Mouse (Mus musculus): ENCODE results near the gene 1700056E22Rik. TPM values are rescaled to one million over a fixed set of nuclear protein-coding genes. Genes with fewer than 3 reads are reported as not detected.

The 1700056E22Rik gene
- polyA plus RNA-seq, 1 experiment from 2014 or later: 0.83 TPM

GRCm38 (mm10) chr1:184067704-184068558, 33.8 kb upstream of the 1700056E22Rik start:
- Histone ChIP-seq H3K9me3 (ENCODE audit: low read depth, low read length) (no peaks in the 10 kb centered on the region), H3K4me2 (no peak overlapping the region), H3K4me3 (ENCODE audit: low read depth, low read length) (no peak overlapping the region), H3K27ac (ENCODE audit: low read depth) (no peak overlapping the region), H3K27me3 (ENCODE audit: insufficient read depth, low read length) (no peaks in the 10 kb centered on the region), H3K9ac (no peak overlapping the region), H3K4me1 (ENCODE audit: insufficient read depth) (no peaks in the 10 kb centered on the region), H3K36me3 (ENCODE audit: insufficient read depth) (peaks cover 19% of the 10 kb centered on the region; the same call in 1 of the 2 replicates)
- TF ChIP-seq CTCF (IDR thresholded peaks at IDR 0.05; ENCODE audit: low read depth): no peak
- DNase-seq (no peak), ATAC-seq (ENCODE audit: insufficient read depth) (no peak)
- 83% methylated on average over 18 of the region's 18 CpGs for WGBS

- 72% methylated on average over 11 of the region's 11 CpGs for WGBS
- Histone ChIP-seq H3K9ac (no peak overlapping the region), H3K4me2 (no peak overlapping the region), H3K4me1 (ENCODE audit: insufficient read depth) (peaks cover 6% of the 10 kb centered on the region; the same call in 1 of the 2 replicates), H3K27me3 (ENCODE audit: insufficient read depth, low read length) (no peaks in the 10 kb centered on the region), H3K36me3 (ENCODE audit: insufficient read depth) (peaks cover 19% of the 10 kb centered on the region; the same call in 1 of the 2 replicates), H3K9me3 (ENCODE audit: low read depth, low read length) (no peaks in the 10 kb centered on the region), H3K27ac (ENCODE audit: low read depth) (no peak overlapping the region), H3K4me3 (ENCODE audit: low read depth, low read length) (no peak overlapping the region)
- ATAC-seq (ENCODE audit: insufficient read depth) (no peak), DNase-seq (no peak)
- TF ChIP-seq CTCF (IDR thresholded peaks at IDR 0.05; ENCODE audit: low read depth): no peak
These were observed 32.6 kb upstream of the 1700056E22Rik start for GRCm38 (mm10) chr1:184066460-184067287.

GRCm38 (mm10) chr1:184065589-184066361, 31.7 kb upstream of the 1700056E22Rik start:
- Histone ChIP-seq H3K4me2 (no peak overlapping the region), H3K9me3 (ENCODE audit: low read depth, low read length) (no peaks in the 10 kb centered on the region), H3K27me3 (ENCODE audit: insufficient read depth, low read length) (no peaks in the 10 kb centered on the region), H3K27ac (ENCODE audit: low read depth) (no peak overlapping the region), H3K4me1 (ENCODE audit: insufficient read depth) (peaks cover 12% of the 10 kb centered on the region; the same call in 1 of the 2 replicates), H3K9ac (no peak overlapping the region), H3K36me3 (ENCODE audit: insufficient read depth) (peaks cover 15% of the 10 kb centered on the region; the same call in 1 of the 2 replicates), H3K4me3 (ENCODE audit: low read depth, low read length) (no peak overlapping the region)
- 80% methylated on average over 13 of the region's 13 CpGs for WGBS
- ATAC-seq (ENCODE audit: insufficient read depth): no peak; the same call in 1 of the 2 replicates
- TF ChIP-seq CTCF (IDR thresholded peaks at IDR 0.05; ENCODE audit: low read depth): no peak
- DNase-seq: peak; percentile 38

- WGBS: 69% methylated on average over 7 of the region's 7 CpGs
- Histone ChIP-seq H3K4me3 (ENCODE audit: low read depth, low read length) (no peak overlapping the region), H3K9me3 (ENCODE audit: low read depth, low read length) (no peaks in the 10 kb centered on the region), H3K36me3 (ENCODE audit: insufficient read depth) (peaks cover 5% of the 10 kb centered on the region; the same call in 1 of the 2 replicates), H3K9ac (no peak overlapping the region), H3K27ac (ENCODE audit: low read depth) (no peak overlapping the region), H3K27me3 (ENCODE audit: insufficient read depth, low read length) (no peaks in the 10 kb centered on the region), H3K4me2 (no peak overlapping the region), H3K4me1 (ENCODE audit: insufficient read depth) (peaks cover 21% of the 10 kb centered on the region)
- no peak for TF ChIP-seq CTCF (IDR thresholded peaks at IDR 0.05; ENCODE audit: low read depth)
- DNase-seq: no peak
- no peak for ATAC-seq (ENCODE audit: insufficient read depth)
These were observed 30.2 kb upstream of the 1700056E22Rik start for GRCm38 (mm10) chr1:184064306-184064705.

- Histone ChIP-seq H3K27me3 (ENCODE audit: insufficient read depth, low read length) (no peaks in the 10 kb centered on the region), H3K9ac (no peak overlapping the region), H3K4me1 (ENCODE audit: insufficient read depth) (peaks cover 26% of the 10 kb centered on the region), H3K9me3 (ENCODE audit: low read depth, low read length) (no peaks in the 10 kb centered on the region), H3K4me2 (no peak overlapping the region), H3K4me3 (ENCODE audit: low read depth, low read length) (no peak overlapping the region), H3K36me3 (ENCODE audit: insufficient read depth) (no peaks in the 10 kb centered on the region), H3K27ac (ENCODE audit: low read depth) (peak overlapping the region; percentile 82)
- no peak for TF ChIP-seq CTCF (IDR thresholded peaks at IDR 0.05; ENCODE audit: low read depth)
- 51% methylated on average over 1 of the region's 1 CpGs for WGBS
- ATAC-seq (ENCODE audit: insufficient read depth) (no peak), DNase-seq (no peak)
These were observed 27.8 kb upstream of the 1700056E22Rik start for GRCm38 (mm10) chr1:184061901-184062300.

- no peak overlapping the region for H3K4me2 ChIP-seq
- H3K27ac ChIP-seq (ENCODE audit: low read depth): peak overlapping the region; percentile 82
- no peaks in the 10 kb centered on the region for H3K27me3 ChIP-seq (ENCODE audit: insufficient read depth, low read length)
- H3K4me1 ChIP-seq (ENCODE audit: insufficient read depth): peaks cover 26% of the 10 kb centered on the region
- DNase-seq: peak; percentile 87
- H3K9ac ChIP-seq: no peak overlapping the region
- no peak for TF ChIP-seq CTCF (IDR thresholded peaks at IDR 0.05; ENCODE audit: low read depth)
- no peaks in the 10 kb centered on the region for H3K9me3 ChIP-seq (ENCODE audit: low read depth, low read length)
- H3K36me3 ChIP-seq (ENCODE audit: insufficient read depth): no peaks in the 10 kb centered on the region
- no peak overlapping the region for H3K4me3 ChIP-seq (ENCODE audit: low read depth, low read length)
- 16% methylated on average over 4 of the region's 4 CpGs for WGBS
- ATAC-seq (ENCODE audit: insufficient read depth): peak; percentile 92
These were observed 27.0 kb upstream of the 1700056E22Rik start for GRCm38 (mm10) chr1:184060828-184061734.

Data from lung, embryonic 14.5 days (tissue).